Mouse (Mus musculus) limb, embryonic 11.5 days (tissue): ENCODE data around the gene Nbeal1. TPM values are rescaled to one million over a fixed set of nuclear protein-coding genes. Genes with fewer than 3 reads are reported as not detected.

Experiments
- ATAC-seq: fragments of 200-750 bp; cut with Nextera tagmentation; 2 replicates; pipeline ENCODE4 v1.8.0; 2017; ENCODE audit warnings: low read depth; ENCODE audit not compliant: insufficient number of reproducible peaks, low FRiP score, low TSS enrichment
- DNase-seq: peaks from one replicate; pipeline ENCODE4 v3.0.0-alpha.2; 2015; ENCODE audit warnings: low spot score
- H3K27ac ChIP-seq: fragments of 300-500 bp; sonication (generic); replicated peaks from 2 replicates; pipeline ENCODE4 v1.5.1; 2014; ENCODE audit warnings: low read depth, mild to moderate bottlenecking, low read length
- H3K27me3 ChIP-seq: fragments of 300-500 bp; sonication (generic); 2 replicates; pipeline ENCODE4 v1.6.1; 2014; ENCODE audit warnings: mild to moderate bottlenecking, low read length, mixed read lengths; ENCODE audit not compliant: control insufficient read depth, insufficient read depth
- H3K36me3 ChIP-seq: fragments of 300-500 bp; sonication (generic); 2 replicates; pipeline ENCODE4 v1.6.1; 2014; ENCODE audit warnings: mild to moderate bottlenecking, low read length, moderate library complexity, mixed read lengths; ENCODE audit not compliant: control insufficient read depth, insufficient read depth
- H3K4me1 ChIP-seq: fragments of 300-500 bp; sonication (generic); 2 replicates; pipeline ENCODE4 v1.6.1; 2014; ENCODE audit warnings: low read length, mixed read lengths; ENCODE audit not compliant: control insufficient read depth, insufficient read depth
- H3K4me2 ChIP-seq: fragments of 300-500 bp; sonication (generic); 2 replicates; pipeline ENCODE4 v1.6.1; 2014; ENCODE audit warnings: low read depth, mild to moderate bottlenecking, moderate library complexity; ENCODE audit not compliant: severe bottlenecking
- H3K4me3 ChIP-seq: fragments of 300-500 bp; sonication (generic); 2 replicates; pipeline ENCODE4 v1.5.1; 2014; ENCODE audit warnings: low read depth, low read length
- H3K9ac ChIP-seq: fragments of 300-500 bp; sonication (generic); 2 replicates; pipeline ENCODE4 v1.6.1; 2014; ENCODE audit warnings: mild to moderate bottlenecking, low read length
- H3K9me3 ChIP-seq: fragments of 300-500 bp; sonication (generic); 2 replicates; pipeline ENCODE4 v1.6.1; 2016; ENCODE audit warnings: low read length; ENCODE audit not compliant: control insufficient read depth
- WGBS: fragments of 180-500 bp; shearing (Covaris S2); extraction: QIAGEN DNeasy Blood & Tissue Kit; methylation state at CpG from one replicate; pipeline ENCODE4 v1.1.7; 2014; 5-methylcytosine and 5-hydroxymethylcytosine counted together
- polyA plus RNA-seq: library from polyadenylated mRNA; unstranded; fragments of >200 nt; fragmentation: Nextera tagmentation; extraction: Ambion mirVana; gene quantifications from 2 replicates; pipeline ENCODE4 v1.2.1, GENCODE M21; 2014

Gene Nbeal1
- polyA plus RNA-seq, 1 experiment from 2014 or later = 7.2 TPM

DNA sequence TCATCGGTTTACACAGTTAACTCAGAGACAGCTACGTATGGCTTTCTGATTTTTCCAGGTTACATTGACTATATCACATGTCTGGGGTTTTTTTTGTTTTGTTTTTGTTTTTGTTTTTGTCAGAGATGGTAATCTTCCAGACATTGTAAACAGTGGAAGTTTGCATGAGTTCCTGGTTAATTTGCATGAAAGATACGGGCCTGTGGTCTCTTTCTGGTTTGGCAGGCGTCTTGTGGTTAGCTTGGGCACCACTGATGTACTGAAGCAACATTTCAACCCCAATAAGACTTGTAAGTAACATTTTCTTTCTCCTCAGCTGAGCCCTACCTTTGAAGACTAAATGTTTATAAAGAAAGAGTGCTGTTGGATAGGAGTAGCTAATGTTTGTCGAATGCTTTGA, 172.4 kb downstream of the Nbeal1 start:
- ATAC-seq = no peak
- no peak overlapping the region for H3K27ac ChIP-seq

DNA sequence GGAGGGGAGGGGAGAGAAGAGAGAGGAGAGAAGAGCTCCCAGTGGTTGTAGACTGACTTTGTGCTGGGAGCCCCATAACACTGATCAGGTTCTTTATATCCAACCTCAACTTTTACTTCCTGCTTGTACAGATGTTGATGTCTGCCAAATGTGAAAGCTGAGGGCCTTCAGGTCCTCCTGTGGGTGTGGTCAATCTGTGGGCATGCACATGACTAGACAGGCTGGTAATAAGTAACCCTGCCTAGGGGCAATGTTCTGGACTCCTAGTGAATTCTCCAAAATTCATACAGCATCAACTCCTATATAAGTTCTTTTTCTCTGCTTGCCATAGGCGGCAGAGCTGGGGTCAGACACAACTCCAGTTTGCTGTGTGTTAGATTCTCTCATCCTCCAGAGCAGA, 181.2 kb downstream of the Nbeal1 start:
- Histone ChIP-seq H3K27me3 (no peaks in the 10 kb centered on the region), H3K4me2 (no peak overlapping the region), H3K36me3 (no peaks in the 10 kb centered on the region; the same call in 1 of the 2 replicates), H3K9ac (no peak overlapping the region), H3K9me3 (no peaks in the 10 kb centered on the region), H3K4me1 (no peaks in the 10 kb centered on the region), H3K4me3 (no peak overlapping the region), H3K27ac (no peak overlapping the region)
- 96% methylated on average over 1 of the region's 1 CpGs for WGBS
- ATAC-seq = no peak
- no peak for DNase-seq

More for the DNA sequence above, 172.4 kb downstream of the Nbeal1 start:
- H3K4me2 ChIP-seq = no peak overlapping the region
- H3K4me1 ChIP-seq = no peaks in the 10 kb centered on the region
- no peak overlapping the region for H3K4me3 ChIP-seq
- H3K9me3 ChIP-seq = peaks cover 7% of the 10 kb centered on the region; the same call in 1 of the 2 replicates
- WGBS = 92% methylated on average over 5 of the region's 5 CpGs
- no peaks in the 10 kb centered on the region for H3K27me3 ChIP-seq
- DNase-seq = no peak
- H3K36me3 ChIP-seq = peaks cover 2% of the 10 kb centered on the region; the same call in 1 of the 2 replicates
- no peak overlapping the region for H3K9ac ChIP-seq

DNA sequence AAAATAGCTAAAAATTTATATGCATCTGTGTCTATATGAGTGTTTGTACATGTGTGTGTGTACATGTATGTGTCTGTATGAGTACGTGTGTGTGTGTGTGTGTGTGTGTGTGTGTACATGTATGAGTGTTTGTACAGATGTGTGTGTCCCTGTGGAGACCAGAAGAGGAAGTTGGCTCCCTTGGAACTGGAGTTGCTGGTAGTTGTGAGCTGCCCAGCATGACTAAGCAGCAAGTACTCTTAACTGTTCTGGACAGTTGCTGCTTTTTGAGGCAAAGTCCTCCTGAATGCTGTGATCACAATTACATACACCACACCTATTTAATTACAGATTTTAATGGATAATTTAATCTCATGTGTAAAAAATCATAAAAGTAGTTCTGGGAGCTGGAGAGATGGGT, 196.2 kb downstream of the Nbeal1 start:
- Histone ChIP-seq H3K27me3 (no peaks in the 10 kb centered on the region), H3K27ac (no peak overlapping the region), H3K9ac (no peak overlapping the region), H3K36me3 (peaks cover 7% of the 10 kb centered on the region; the same call in 1 of the 2 replicates), H3K4me3 (no peak overlapping the region), H3K9me3 (no peaks in the 10 kb centered on the region), H3K4me1 (no peaks in the 10 kb centered on the region), H3K4me2 (no peak overlapping the region)
- ATAC-seq (no peak), DNase-seq (no peak)
- WGBS = 81% methylated on average over 1 of the region's 1 CpGs

DNA sequence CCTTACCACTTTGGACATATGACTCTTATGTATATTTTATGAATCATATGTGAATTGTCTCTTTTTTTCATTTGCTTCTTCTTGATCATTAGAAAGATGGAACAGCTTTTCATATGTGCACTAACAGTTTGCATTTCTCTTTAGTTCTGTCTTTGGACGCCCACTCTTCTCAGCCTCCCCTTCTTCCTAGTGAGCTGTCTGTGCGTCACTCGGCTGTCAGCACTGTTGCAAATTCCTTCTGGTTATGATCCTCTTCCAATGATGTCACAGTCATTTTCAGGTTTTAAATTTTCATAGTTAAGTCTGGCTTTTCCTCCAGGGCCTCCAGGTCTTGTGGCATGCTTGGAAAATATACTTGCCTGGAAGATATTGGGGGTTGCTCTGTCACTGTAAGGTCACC, 201.5 kb downstream of the Nbeal1 start:
- H3K27me3 ChIP-seq = no peaks in the 10 kb centered on the region
- DNase-seq (no peak), ATAC-seq (no peak)
- no peak overlapping the region for H3K9ac ChIP-seq
- H3K4me2 ChIP-seq = no peak overlapping the region
- H3K4me3 ChIP-seq = no peak overlapping the region
- H3K27ac ChIP-seq = no peak overlapping the region
- H3K9me3 ChIP-seq = no peaks in the 10 kb centered on the region
- H3K4me1 ChIP-seq = no peaks in the 10 kb centered on the region
- peaks cover 4% of the 10 kb centered on the region; the same call in 1 of the 2 replicates for H3K36me3 ChIP-seq
- WGBS = 98% methylated on average over 3 of the region's 3 CpGs

Other genes with a start within 250 kb of the Nbeal1 start
- 0.84 and 1.2 TPM in 2 replicates for gene Ica1l, start 137.4 kb upstream of the Nbeal1 start, polyA plus RNA-seq
- 5.3 and 6.6 TPM in 2 replicates for gene Carf, start 82.4 kb upstream of the Nbeal1 start, polyA plus RNA-seq
- gene Wdr12, start 82.0 kb upstream of the Nbeal1 start, polyA plus RNA-seq = 52.3 and 53.8 TPM in 2 replicates
- gene Cyp20a1, start 162.7 kb downstream of the Nbeal1 start, polyA plus RNA-seq = 12.8 and 18.7 TPM in 2 replicates
- gene Abi2, start 229.0 kb downstream of the Nbeal1 start, polyA plus RNA-seq = 34.5 and 43.4 TPM in 2 replicates